Mouse (Mus musculus) left cerebral cortex, postnatal 14 days (tissue): ENCODE data around the gene Crk. TPM values are rescaled to one million over a fixed set of nuclear protein-coding genes. Genes with fewer than 3 reads are reported as not detected.
A peak's percentile ranks its signal among the peaks of the same experiment; 100 is the strongest.

ENCODE experiments used
- DNase-seq, 2 experiments: peaks; one replicate each; pipeline ENCODE4 v3.0.0; 2021 to 2022; ENCODE audit warnings: low spot score in 2 of 2, mixed read lengths in 1 of 2
- intact Hi-C: fragments of 180-260 bp; cut with DNase I; formaldehyde crosslinking; loops from one replicate; pipeline ENCODE4 v1.15.1; 2025
- long read RNA-seq, 2 experiments: library from polyadenylated mRNA; stranded (forward); transcript quantifications; one replicate each; pipeline ENCODE4 v2.0.0; 2021
- total RNA-seq, 2 experiments: library from RNA; stranded (reverse); gene quantifications; 2 replicates each; pipeline ENCODE4 v1.2.3; 2021

Crk gene
- total RNA-seq: 100 to 1,000 TPM; 119 to 132 TPM
- long read RNA-seq, experiment 1, full-length matches to known transcripts: 80 of 89 reads
- long read RNA-seq, experiment 1, partial matches to known transcripts: 8 of 89 reads
- long read RNA-seq, experiment 1, other reads (novel, unspliced or antisense): 1 of 89 reads
- long read RNA-seq, experiment 2, full-length matches to known transcripts: 76 of 92 reads
- long read RNA-seq, experiment 2, partial matches to known transcripts: 3 of 92 reads
- long read RNA-seq, experiment 2, other reads (novel, unspliced or antisense): 13 of 92 reads

DNA sequence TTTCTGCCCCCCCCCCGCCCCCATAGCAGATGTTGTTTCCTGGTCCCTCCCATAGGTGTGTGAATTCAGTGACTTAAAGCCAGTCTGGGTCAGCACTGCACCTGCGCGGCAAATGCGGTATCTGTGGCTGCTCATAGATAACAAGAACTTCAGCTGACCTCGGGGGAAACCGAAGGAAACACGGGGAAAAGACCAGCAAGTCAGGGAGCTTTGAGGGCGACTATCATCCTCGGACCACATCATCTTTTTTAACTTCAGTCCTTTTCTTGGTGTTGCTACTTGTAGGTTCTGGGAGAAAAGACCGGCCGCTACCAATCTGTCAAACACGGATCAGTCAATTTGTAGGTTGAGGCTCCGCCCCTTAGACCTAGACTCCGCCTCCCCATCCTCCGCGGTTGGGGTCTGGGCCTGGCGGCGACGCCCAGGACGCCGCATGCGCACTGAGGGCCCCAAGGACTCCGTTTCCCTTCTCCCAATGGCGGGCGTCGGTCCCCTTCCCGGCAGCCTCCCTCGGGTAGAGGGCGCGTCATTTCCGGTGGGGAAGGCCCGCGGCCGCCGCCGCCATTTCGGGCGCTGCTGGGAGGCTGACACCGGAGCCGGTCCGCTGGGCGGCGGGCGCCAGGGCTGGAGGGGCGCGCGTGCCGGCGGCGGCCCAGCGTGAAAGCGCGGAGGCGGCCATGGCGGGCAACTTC lies at the start of gene Crk:
TSS of gene Crk (plus strand) at position 513 of the 692 bp plus-strand sequence.
- intact Hi-C loops: no loop called here
- DNase-seq: peak; percentile 96

DNA sequence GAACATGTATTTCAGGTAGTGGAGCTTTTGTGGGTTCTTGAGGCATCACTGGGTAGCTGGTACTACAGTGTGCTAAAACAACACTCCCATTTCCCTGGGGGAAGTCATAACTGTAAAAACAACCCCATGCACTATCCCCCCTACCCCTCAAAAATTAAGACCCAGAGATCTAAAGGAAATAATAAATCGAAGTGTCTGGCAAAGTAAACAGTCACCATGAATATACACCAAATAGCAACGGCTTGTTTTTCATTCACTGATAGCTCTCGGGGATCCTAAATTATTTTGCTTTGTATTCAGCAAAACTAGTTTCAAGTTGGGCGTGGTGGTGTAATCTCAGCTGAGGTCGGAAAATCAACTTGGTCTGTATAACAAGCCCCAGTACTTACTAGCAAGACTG lies 49.0 kb upstream of the Crk start:
- intact Hi-C loops: no loop called here

DNA sequence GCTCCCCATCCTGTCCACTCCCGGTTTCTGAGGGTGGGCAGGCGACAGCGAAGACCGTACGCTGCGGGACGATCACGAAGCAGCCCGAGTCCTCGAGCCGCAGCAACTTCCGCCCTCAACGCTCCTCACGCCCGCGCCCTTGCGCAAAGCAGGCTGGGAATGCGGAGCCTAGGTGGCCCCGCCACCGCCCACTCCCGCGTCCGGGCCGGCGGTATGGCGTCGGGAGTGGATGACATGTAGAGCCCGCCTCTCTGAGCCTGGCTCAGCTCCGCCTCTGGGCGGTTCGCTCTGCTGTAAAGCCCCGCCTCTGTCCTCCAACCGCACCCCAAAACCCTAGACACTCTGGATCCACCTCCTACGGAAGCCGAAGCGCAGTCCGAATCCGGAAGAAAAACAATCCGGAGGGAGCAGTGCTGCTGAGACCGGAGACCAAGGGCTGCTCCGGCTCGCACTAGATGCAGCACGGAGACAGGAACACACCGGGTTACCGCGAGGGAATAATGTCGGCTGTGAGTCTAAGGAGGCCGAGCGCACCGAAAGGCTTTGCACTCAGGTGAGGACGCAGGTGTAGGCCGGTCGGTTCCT lies 48.3 kb upstream of the Crk start, which contains the start of gene Inpp5k:
TSS of gene Inpp5k (plus strand) at position 344 of the 585 bp plus-strand sequence.
- intact Hi-C loops: no loop called here

More for the DNA sequence above, 49.0 kb upstream of the Crk start:
- DNase-seq: no peak

DNA sequence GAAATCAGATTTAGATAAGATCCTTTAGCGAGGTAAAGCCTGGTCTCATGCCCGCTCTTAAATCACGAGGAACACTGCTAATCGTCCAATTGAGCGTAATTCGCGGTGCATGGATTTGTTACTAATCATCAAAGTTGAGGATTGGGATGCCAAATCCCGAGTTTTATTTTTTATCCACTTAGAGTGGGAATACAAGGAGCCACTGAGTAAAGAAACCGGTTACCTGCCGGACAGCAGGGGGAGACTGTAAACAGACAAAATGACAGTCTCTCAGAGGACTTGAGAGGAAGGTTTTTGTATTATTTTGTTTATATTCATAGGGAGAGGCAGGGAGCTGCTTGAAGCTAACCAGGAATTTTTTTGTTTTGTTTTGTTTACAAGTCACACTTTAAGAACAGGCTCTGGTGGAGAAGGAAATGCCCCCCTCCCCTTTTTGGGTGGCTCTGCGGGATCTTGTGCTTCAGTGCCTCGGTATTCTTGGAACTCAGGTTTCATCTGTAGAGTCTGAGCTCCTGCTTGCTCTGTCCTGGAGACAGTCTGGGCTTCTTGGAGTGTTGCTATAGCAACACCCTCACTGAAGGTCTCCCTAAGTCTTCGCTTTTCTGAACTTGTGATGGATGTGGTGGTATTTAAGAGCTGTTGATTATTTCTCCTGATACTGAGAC lies 47.4 kb upstream of the Crk start:
- intact Hi-C loops: no loop called here
- DNase-seq: peak in 1 of 2 experiments; percentile 38

More for the DNA sequence above, 48.3 kb upstream of the Crk start, which contains the start of gene Inpp5k:
- peak; percentile 97 for DNase-seq

DNA sequence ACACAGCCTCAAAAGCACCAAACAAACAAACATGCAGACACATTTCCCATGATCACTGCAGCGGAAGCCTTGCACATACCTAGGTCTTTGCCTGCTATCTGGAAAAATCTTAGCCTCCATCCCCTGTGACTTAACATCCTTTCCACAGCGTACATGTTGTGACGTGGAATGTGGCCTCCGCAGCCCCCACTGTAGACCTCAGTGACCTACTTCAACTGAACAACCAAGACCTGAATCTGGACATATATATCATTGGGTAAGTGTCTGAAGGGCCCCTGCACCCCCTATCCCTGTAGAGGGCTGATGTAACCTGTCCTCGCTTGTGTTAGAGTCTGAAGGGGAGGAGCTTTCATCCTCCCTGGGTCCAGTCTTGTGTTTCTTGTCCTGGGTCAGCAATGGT lies 46.1 kb upstream of the Crk start:
- intact Hi-C loops: no loop called here
- DNase-seq: no peak

GRCm38 (mm10) chr11:75634801-75635200 lies 44.3 kb upstream of the Crk start:
- intact Hi-C loops: no loop called here
- DNase-seq: no peak

- no peak for DNase-seq
- intact Hi-C loops: no loop called here
These were observed 43.7 kb upstream of the Crk start for GRCm38 (mm10) chr11:75635315-75635714.

DNA sequence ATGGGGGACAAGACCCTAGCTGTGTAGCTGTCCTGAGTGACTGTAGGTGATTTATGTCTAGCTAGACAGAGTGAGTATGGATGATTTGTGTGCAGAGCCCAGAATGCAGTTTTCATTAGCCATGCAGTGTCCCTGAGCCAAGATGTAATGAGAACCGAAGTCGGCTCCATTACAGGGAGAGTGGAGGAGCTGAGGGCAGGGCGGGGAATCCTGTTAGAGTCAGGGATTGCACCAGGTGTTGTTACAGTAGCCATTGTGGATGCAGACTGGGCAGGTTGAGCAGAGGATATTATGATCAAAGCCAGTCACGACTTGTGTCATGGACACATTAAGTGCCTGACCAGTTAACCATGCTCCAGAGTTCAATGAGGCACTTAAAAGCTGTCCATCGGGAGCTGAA lies 35.7 kb upstream of the Crk start:
- intact Hi-C loops: no loop called here
- no peak for DNase-seq

DNA sequence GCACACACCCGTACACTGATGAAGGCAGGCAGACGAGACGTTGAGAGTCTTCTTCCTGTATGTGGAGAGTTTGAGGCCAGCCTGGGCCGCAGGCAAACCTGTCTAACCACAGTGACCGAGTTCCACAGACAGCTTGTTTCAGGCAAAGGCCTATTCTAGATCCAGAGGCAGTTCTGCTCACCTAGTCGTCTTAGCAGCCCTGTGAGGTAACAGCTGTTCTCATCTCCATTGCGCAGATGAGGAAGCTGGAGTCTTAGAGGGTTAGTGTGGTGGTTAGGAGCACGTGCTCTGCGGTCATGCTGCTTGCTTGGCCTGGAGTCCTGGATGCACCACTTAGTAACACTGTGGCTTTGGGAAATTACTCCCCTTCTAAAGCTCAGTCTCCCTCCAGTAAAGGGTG lies 34.4 kb upstream of the Crk start:
- no peak for DNase-seq
- intact Hi-C loops: no loop called here

- intact Hi-C loops: no loop called here
- peak in 1 of 2 experiments; percentile 75 for DNase-seq
These were observed 31.3 kb upstream of the Crk start for GRCm38 (mm10) chr11:75647681-75648211.

DNA sequence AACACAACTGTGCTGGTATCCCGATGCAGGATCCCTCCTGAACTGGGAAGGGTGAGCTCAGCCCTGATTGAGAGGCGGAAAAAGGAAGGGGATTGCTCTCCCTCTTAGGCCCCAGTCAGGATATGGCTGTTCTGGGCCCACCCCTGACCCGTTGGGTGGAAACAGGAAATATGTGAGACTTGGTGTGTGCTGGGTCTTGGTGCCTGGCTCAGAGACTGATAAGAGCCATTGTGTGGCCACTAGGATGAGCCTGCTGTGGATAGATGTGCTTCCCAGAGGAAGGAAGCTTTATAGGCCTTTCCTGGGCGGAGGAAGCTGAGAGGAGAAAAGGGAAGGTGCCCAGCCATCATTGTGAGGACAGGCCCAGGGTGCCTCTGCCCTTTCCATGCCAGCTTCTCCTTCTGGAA lies 29.9 kb upstream of the Crk start:
- intact Hi-C loops: no loop called here

GRCm38 (mm10) chr11:75650311-75650710 lies 28.7 kb upstream of the Crk start, which contains the start of gene Myo1c:
TSS of gene Myo1c (plus strand) at chr11:75650504.
- intact Hi-C loops: no loop called here
- DNase-seq: no peak

More for the DNA sequence above, 29.9 kb upstream of the Crk start:
- no peak for DNase-seq

DNA sequence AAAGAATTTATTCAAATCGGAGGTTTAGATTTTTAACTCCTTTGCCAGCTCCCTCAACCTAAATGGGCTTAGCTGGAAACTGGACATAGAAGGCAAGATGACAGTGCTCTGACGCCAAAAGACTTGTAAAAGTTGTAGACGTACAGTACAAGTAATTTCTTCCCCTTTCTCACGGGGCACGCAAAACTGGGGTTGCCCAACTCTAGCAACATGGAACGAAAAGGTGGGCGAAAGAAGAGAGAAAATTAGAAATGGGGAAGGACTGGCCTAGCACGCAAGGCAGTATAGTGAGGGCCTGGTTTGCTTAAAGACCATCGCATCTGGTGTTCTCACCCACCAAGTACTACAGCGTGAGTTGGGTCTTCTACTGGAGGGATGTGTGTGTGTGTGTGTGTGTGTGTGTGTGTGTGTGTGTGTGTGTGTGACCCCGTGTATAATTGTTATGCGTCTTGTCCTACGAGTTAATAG lies 28.1 kb upstream of the Crk start:
- intact Hi-C loops: no loop called here
- no peak for DNase-seq

DNA sequence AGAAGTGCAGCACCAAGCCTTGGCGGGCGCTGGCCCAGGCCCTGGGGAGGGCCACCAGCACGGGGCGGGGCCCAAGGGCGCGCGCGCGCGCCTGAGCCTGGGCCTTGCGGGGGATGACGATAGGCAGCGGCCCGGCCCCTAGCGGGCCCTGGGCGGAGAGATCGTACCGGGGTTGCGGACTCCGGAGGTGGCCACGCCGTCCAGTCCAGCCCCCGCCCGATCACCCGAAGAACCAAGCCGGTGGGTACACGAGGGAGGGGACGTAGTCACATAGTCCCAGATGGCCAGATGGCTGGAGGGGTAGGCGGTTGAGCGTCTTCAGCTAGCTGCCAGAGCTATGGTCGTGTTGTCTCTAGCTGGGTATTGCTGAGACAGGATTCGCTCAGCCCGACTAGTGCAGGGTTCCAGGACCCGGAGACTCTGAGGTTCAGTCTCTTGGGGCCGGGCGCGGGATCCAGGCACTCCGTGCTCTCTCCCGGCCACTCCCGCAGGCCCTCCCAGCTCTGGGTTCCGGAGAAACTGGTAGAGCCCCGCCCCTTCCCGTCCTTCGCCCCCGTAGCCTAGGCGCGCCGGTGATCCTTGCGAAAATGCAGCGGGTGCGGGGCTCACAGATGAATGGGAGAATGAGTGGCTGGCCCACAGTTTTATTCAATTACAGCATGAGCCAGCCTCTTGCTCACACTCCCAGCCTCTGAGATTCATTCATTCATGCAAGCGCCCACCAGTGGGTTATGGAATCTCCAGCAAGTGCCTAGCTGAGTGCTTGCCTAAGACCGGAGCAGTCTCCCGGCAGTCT lies 27.4 kb upstream of the Crk start:
- DNase-seq: peak; percentile 74
- intact Hi-C loops: no loop called here

GRCm38 (mm10) chr11:75652222-75652941 lies 26.7 kb upstream of the Crk start:
- intact Hi-C loops: no loop called here
- peak in 1 of 2 experiments; percentile 53 for DNase-seq

DNA sequence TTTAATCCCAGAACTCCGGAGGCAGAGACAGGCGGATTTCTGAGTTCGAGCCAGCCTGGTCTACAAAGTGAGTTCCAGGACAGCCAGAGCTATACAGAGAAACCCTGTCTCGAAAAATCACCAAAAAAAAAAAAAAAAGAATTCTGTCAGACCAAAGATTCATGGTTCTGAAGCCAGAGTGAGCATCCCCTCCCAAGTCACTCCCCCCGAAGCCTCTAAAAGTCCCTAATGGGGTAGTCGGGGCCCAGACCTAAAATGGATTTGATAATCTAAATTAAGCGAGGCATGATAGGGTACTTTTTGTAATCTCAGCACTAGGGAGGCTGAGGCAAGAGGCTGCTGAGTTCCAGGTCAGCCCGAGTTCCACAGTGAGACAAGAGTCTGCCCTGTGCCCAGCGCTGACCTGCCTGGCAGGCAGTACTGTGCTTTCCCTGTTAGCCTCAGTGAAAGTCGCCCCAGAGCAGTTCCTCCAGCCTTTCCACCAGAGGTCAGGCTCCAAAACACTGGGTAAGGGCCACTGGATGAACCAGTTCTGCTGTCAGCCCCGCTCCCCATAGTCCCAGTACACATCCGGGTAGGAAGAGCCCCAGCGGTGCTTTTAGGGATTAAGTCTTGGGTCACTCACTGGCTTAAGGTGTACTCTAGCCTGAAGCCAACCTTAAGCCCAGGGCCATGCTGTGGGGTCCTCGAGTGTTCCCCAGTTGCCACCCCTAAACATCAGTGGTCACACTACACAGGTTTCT lies 25.9 kb upstream of the Crk start:
- DNase-seq: no peak
- intact Hi-C loops: no loop called here

GRCm38 (mm10) chr11:75653781-75654470 lies 25.1 kb upstream of the Crk start:
- peak; percentile 60 for DNase-seq
- intact Hi-C loops: no loop called here
